Mouse (Mus musculus) bone marrow, adult 2 months (tissue): ENCODE results near the gene Pard3b.

Source experiments
- CTCF ChIP-seq: fragments of 200-500 bp; IDR thresholded peaks from 2 replicates; pipeline ENCODE4 v1.5.1; 2011; ENCODE audit warnings: low read length, control low read depth; ENCODE audit not compliant: control insufficient read depth, insufficient read depth
- POLR2A ChIP-seq: fragments of 200-500 bp; IDR thresholded peaks from 2 replicates; pipeline ENCODE4 v1.6.1; 2011; ENCODE audit warnings: low read depth, mild to moderate bottlenecking, control low read depth, low read length, borderline replicate concordance; ENCODE audit not compliant: control insufficient read depth

DNA sequence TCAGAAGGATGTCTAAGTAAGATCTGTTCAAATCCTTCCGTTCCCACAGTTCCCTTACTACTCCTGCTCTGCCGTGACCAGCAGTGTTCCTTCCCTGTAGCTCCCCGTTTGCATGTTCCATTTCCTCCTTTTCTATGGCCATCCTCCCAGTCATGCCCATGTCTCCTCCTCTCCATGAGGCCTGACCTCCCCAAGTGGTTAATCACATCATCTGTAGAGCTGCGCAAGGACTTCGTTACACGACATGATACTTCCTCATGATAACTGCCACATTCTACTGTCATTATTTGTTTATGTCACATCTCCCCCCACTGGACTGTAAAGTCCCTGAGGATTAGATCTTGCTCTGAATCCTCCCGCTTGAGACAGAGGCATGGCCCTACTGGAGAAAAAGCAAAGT, 882.7 kb downstream of the Pard3b start:
- TF ChIP-seq CTCF (no peak), POLR2A (no peak)
